Mouse (Mus musculus): Measurements from ENCODE around the gene Hif3a. TPM values are rescaled to one million over a fixed set of nuclear protein-coding genes. Genes with fewer than 3 reads are reported as not detected.

Gene Hif3a
- total RNA-seq, 2 experiments from 2014 or later, result 8.3 to 16.0 TPM

DNA sequence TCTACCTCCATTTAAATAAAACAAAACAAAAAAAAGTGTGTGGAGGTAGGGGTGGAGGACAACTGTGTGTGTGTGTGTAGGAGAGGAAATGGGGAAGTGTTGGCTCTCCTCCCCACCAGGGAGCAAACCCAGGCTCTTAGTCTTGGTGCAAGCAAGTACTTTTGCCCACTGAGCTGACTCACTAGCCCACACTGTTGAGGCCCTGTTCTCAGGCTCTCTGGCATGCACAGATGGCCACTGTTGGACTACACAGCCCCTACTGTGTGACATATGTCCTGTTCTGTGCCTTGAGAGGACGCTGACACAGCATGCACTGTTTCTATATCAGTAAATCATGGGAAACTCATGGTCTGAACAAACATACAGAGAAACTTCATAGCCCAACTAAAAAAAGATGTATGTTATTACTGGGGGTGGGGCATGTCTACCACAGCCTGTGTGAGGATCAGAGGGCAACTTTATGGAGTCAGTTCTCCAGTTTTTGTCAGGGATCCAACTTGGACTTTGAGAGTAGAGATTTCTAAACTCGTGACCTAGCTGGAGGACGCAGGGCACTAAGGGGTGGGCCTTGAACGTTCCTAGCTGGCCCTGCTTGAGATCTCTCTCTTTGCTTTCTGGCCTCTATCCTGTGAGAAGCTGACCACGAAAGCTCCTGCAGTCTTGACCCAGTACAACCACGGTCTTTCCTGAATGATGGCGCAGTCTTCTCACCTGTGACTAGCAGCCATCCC lies 58.8 kb downstream of the Hif3a start:
- intact Hi-C loops (cut with DNase I), result loop anchor here (2.0 kb wide), 1 partner anchor 63 kb away; no protein-coding TSS in a partner anchor
- no peak for DNase-seq (ENCODE audit: low spot score in 2 of 2)

DNA sequence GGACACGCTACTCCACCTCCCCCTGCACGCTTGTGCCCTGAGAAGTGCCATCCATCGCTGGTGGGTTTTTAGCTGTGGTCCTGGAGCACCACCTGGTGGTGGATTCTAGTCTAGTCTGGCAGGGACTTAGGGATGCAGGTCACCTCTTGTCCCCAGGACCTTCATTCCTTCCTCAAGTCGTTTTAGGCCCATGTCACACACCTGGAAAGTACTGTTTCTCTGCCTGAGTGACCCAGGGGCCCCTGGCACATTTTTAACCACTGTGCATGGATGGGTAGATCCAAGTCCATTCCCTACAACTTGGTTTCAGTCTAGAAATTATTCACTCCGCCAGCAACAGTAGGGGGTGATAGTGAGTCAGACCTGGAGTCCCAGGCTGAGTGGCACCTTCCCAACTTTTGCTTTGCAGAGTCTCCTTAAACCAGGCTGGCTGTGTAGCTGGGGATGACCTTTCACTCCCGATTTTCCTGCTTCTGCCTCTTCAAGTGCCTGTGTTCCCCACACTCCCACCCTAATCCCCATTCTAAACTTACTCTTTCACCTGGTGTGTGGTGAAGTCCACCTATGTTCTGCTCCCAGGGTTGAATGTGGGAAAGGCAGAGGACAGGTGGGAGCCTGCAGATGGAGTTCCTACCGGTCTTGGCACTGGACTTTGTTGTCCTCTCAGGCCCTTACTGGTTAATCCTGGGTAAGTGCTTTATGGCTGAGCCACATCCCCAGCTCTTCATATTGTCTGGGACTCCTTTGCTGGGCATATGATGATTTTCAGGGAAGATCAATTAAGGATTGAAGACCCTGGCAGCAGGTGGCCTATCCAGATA lies 59.6 kb downstream of the Hif3a start:
- peak; percentile 88 to 90 for DNase-seq (ENCODE audit: low spot score in 2 of 2)
- intact Hi-C loops (cut with DNase I), result loop anchor here (1.0 to 2.0 kb wide), 2 partner anchors 64 to 70 kb away; no protein-coding TSS in a partner anchor

DNA sequence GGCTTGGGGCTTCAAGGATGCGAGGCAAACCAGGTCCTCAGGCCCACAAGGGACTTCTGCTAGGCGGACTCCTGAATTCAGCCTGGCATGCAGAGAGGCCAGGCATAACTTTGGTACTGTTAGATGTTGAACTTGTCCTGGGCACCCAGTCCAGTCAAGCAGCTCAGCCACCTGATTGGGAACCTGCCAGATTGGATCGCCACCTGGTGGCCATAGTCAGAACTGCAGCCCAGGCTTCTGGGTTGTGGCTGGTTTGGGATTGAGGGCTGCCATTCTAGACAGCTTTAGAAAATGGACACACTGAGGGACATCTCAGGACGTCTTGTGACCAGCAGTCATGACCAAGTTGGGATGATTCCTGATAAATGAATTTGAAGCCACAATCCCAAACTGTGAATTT lies 62.6 kb downstream of the Hif3a start:
- intact Hi-C loops (cut with DNase I), result loop anchor here (1.0 kb wide), 1 partner anchor 49 kb away; no protein-coding TSS in a partner anchor
- peak; percentile 78 to 91 for DNase-seq (ENCODE audit: low spot score in 2 of 2)

DNA sequence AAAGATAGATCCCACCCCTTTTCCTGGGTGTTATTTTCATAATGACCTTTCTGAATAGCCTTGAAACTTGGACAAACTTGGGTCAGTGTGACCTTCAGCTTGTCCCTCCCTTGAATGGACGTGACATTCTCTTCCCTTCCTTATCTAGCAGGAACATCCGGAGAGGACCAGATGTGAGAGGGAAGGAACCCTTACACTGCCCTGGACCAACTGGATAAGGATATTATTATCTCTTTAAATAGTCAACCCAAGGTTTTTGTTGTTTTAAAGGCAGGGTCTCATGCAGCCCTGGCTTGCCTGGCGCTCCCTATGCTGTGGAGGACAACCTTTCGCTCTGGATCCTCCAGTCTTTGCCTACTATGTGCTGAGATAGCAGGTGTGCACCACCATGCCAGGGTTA lies 63.0 kb downstream of the Hif3a start:
- DNase-seq (ENCODE audit: low spot score in 2 of 2), result no peak
- intact Hi-C loops (cut with DNase I), result loop anchor here (1.0 kb wide), 1 partner anchor 49 kb away; no protein-coding TSS in a partner anchor

DNA sequence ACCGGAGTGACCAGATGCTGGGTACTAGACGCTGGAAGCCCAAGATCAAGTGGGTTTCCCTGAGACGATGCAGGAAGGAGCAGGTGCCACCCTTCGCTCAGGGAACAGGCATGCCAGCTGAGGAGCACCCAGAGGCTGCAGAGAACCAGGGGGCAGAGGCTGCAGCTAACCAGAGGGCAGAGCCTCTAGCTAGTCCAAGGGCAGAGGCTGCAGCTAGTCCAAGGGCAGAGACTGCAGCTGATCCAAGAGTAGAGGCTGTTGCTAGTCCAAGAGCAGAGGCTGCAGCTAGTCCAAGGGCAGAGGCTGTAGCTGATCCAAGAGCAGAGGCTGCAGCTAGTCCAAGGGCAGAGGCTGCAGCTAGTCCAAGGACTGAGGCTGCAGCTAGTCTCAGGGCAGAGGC lies 66.9 kb downstream of the Hif3a start:
- intact Hi-C loops (cut with DNase I), result no loop called here
- DNase-seq (ENCODE audit: low spot score in 2 of 2), result no peak

DNA sequence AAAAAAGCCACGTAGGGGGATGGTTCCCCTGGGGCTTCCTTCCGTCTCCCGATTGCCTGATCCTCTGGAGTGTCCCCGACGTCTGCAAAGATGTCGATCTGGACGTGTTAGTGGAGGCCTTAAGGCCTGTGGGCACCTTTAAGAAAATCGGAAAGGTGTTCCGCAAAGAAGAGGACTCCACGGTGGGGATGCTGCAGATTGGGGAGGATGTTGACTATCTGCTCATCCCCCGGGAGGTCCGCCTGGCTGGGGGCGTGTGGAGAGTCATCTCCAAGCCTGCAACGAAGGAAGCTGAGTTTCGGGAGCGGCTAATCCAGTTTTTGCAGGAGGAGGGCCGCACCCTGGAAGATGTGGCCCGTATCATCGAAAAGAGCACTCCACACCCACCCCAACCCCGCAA lies 67.8 kb downstream of the Hif3a start:
- intact Hi-C loops (cut with DNase I), result no loop called here
- DNase-seq (ENCODE audit: low spot score in 2 of 2), result no peak

DNA sequence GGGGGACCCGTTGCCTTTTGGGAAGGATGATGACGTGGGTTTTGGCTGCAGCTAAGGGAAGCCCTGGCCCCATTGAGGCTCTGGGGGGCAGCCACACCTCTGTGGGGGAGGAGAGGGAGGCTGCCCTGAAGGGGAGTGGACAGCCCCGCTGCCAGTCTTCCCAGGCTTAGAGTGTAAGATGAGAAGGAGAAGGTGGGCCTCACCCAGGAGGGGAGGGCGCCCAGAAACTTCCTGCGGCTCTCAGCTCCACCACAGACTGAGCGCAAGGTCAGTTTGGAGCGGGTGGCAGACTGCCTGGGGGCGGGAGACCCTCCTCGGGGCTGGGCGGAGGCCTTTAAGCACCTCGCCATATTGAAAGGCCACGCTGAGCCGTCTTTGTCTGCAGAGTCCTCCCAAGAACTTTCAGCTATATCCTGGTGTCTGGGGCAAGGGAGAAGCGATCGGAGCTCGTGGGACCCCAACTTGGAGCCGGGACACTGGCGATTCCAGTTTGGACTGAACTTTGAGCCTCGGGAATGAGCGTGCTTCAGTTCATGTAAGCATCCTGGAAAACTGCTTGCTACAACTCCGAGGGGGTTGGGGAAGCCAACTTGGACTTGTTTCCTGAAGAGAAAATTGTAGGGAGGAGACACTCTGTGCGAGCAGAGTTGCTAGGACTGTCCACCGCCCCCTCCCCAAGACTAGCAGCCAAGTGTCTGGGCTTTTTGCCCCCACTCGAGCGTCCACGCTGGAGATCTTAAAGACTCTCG lies 68.4 kb downstream of the Hif3a start:
- peak in 1 of 2 experiments; percentile 45 for DNase-seq (ENCODE audit: low spot score in 2 of 2)
- intact Hi-C loops (cut with DNase I), result no loop called here

DNA sequence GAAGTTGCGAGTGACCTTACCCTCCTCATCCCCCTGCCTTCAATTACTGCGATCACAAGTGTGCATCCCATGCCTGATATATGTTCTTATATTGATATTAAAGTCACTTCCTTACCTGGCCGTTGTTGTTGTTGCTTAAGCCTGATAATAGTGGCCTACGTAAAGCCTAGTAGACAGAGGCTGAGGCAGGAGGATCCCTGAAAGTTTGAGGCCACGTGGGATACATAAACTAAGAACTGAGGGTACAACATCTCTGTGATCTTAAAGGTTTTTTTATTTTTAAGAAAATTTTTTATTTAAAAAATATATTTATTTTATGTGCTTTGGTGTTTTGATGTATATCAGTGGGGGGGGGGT lies 69.8 kb downstream of the Hif3a start, which contains the start of gene Ccdc8:
TSS of gene Ccdc8 (plus strand) at position 258 of the 357 bp plus-strand sequence.
- intact Hi-C loops (cut with DNase I), result no loop called here
- no peak for DNase-seq (ENCODE audit: low spot score in 2 of 2)

DNA sequence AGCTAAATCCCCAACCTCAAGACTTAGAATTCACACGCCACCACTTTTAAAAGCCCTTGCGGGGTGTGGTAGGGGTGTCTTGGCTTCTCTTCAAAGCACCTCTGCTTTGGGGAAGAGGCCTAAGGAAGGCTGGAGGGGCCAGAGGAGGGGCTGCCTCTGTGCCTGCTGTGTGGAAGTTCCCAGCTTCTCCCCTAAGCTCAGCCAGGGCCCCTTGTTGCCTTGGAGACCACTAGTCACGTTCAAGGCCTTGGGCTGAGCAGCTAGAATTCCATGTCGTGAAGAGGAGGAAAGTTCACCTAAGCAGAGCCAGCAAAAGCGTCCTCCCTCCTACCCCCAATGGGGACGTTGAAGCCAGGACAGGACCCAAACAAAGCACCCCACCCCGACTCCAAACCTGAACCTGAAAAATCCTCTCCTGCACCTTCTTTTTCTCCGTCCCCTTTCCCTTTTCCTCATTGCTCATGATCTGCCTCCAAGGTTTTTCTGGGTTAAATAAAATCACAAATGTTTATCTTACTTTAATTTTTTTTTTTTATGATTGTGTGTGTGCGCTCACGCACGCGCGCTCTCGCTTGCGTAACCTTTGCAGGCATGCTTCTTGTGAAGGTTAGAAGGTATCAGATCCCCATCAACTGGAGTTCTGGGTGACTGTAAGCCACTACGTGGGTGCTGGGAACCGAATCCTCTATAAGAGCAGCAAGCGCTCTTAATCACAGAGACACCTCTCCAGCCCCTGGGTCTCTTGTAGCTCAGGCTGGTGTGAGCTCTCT lies 70.4 kb downstream of the Hif3a start:
- intact Hi-C loops (cut with DNase I), result no loop called here
- no peak for DNase-seq (ENCODE audit: low spot score in 2 of 2)

DNA sequence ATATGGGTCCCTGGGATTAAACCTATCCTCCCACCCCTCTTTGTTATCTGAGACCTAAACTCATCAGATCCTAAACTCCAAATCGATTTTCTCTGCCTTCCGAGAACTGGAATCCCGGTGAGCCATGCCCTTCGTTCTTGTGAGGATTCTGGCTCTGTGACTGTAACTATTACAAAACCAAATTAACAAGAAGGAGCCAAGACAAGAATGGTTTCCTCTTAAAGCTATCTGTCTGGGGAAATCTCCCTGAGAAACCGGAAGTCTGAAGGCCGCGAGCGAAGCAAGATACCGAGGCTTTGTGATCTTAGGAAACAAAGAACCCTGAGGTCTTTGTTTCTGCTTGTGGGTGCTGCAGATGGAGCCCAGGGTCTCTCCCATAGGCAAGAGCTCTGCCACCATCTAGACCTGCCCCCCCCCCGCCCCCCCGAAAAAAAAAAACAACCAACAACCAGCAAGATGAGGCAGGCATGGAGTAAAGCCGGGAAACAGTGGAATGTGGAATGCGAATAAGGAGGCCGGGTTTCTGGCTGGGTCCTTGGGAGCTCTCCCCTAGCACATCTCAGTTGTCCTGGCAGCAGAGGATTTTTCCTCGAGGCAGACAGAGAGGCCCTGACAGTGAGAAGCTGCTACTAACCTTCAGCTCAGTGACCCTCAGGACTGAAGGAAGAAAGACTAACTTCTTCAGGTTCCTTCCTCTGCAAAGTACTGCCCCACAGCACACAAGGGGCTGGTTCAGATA lies 72.1 kb downstream of the Hif3a start:
- DNase-seq (ENCODE audit: low spot score in 2 of 2), result no peak

DNA sequence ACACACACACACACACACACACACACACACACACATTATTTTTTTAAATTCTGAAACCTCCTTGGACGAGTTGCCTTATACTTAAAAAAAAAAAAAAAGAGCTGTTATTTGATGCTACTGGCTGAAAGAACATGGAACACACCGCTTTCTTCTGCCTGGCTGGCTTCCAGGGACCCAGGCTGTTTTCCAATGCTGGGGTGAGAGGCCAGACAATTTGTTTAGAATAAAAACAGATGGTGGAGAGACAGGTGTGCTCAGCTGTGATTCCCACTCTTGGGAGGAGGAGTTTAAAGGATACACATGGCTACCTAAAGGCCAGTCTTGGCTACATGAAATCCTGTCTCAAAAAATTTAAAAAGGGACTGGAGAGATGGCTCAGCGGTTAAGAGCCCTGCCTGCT lies 73.8 kb downstream of the Hif3a start:
- intact Hi-C loops (cut with DNase I), result no loop called here

More for the DNA sequence above, 72.1 kb downstream of the Hif3a start:
- intact Hi-C loops (cut with DNase I), result no loop called here

DNA sequence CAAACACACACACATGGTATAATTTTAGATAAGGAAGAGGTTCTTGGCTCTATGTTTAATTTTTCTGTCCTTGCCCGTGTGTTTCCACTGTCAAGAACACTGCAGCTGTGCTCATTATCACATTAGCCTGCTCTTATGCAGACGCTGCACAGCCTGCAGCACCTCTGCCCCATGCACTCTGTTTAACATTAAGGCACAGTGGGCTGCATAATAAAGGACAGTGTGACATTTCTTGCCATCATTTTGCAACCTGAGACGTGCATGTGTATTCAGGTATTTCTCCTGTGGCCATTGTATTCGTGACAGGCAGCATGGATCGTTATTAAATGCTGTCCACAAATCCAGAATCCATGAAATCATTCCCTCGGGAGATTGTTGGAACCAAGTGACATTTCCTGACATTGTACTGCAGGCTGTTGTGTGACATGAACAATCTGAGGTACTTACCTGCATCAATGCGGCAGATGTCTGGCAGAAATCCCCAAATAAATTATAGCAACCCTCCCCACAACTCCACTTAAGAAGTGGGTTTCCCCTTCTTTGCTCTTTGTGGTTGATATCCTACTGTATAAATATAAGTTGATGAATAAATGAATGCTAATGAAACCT lies 74.6 kb downstream of the Hif3a start:
- no peak for DNase-seq (ENCODE audit: low spot score in 2 of 2)
- intact Hi-C loops (cut with DNase I), result no loop called here

More for the DNA sequence above, 73.8 kb downstream of the Hif3a start:
- no peak for DNase-seq (ENCODE audit: low spot score in 2 of 2)

DNA sequence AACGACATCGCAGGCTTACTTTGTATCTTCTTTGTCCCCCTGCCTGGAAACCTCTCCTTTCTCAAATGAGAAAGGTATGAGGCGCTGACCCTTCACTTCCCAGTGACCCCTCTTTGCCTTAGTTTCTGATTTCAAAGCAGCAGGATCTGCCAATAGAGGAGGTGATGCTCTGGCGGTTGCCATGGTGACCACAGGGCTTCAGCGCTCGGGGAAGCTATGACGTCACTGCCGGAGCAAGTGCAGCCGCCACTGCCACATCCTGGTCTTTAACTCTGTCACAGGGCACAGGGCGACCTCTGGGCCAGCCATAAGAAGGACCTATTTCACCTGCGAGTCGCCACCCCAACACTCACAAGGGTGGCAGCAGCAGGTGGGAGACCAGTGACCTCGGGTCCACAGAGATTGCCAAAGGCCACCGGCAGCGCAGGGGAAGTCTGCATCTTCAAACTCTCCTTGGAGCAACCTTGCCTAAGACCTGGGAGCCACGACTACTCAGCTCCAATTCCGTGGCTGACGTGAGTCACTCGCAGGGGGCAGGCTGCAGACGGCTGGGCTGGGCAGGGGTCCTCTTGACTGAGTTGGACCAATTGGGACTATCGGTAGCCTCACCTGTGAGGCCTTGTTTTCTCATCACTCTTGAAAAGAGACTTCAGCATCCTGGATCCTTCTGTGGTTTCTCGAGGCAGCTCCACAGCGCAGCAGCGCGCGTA lies 79.2 kb downstream of the Hif3a start, which contains the start of gene Gm42372:
TSS of gene Gm42372 (plus strand) at position 228 of the 710 bp plus-strand sequence.
- peak; percentile 92 to 93 for DNase-seq (ENCODE audit: low spot score in 2 of 2)
- intact Hi-C loops (cut with DNase I), result no loop called here

Data from left cerebral cortex, postnatal 14 days (tissue).